Mouse (Mus musculus): Measurements from ENCODE around the gene Kcnk4. TPM values are rescaled to one million over a fixed set of nuclear protein-coding genes. Genes with fewer than 3 reads are reported as not detected.

Kcnk4 gene
- not detected in 2 replicates for polyA plus RNA-seq (2016; fragmentation: Nextera tagmentation; extraction: Ambion mirVana)

DNA sequence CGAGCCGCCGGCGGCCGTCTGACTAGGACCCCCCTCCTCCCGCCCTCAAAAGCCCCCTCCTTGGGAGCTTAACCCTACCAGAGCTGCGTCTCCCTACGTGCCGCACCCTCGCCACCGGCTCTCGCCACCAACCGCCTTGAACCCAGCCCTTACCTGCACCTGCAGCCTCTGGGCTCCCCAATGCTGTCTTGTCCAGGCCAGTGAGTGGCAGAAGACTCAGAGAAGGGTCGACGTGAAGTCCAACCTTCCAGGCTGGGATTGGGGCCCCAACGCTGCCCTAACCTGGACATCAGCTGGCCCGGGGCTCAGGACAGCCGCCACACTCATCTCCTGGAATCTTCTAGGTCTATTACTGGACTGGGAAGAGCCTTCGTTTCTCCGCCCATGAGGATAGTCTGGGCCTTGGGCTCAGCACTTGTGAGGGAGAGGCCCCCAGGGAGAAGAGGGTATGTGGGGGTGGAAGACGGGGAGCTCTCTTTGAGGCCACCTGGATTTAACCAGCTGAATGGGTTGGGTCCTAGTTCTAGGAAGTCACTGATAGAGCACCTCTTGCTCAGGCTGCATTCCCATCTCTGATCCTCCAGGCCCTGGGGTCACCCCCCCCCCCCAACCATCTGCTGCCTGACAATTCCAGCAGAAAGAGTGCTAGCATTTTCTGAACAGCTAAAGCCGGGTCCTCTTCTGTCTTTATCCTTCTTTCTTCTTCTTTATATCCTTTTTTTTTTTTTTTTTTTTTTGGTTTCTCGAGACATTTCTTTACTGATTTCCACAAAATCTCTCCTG, at the start of gene Kcnk4:
Gene Kcnk4 (minus strand): TSS at position 321 of the 783 bp plus-strand sequence.
- Histone ChIP-seq H3K4me1 (replicated peaks) (peaks cover 26% of the 10 kb centered on the region), H3K27me3 (ENCODE audit: insufficient read depth, poor library complexity, severe bottlenecking) (peaks cover 89% of the 10 kb centered on the region), H3K9me3 (no peaks in the 10 kb centered on the region), H3K36me3 (0 out of 2 replicates have a peak, but pooled peaks cover 2% of the 10 kb centered on the region), H3K4me3 (peak within 1 kb of the TSS; percentile 45), H3K27ac (peak within 1 kb of the TSS; percentile 13; the same call in 1 of the 2 replicates)
- WGBS, result 10% methylated on average over 23 of the region's 23 CpGs
- DNase-seq (ENCODE audit: low spot score), result no peak

DNA sequence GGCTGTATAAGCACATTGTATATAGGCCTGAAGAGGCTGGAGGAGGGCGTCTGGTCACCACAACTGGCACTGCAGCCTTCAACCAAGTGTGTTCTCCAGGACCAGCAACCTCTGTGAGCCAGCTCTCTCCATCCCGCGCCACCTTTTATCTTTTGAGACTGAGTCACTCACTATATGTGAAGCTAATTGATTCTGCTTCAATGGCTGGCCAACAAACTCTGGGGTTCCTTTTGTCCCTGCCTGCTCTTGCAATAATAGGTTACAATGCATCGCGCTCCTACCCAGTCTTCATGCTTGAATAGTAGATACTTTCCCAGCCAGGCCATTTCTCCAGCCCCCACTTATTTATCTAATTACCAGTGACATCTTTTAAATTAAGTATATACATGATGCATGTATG, 49.3 kb upstream of the Kcnk4 start:
- 52% methylated on average over 5 of the region's 5 CpGs for WGBS
- no peaks in the 10 kb centered on the region for H3K9me3 ChIP-seq
- no peaks in the 10 kb centered on the region for H3K27me3 ChIP-seq (ENCODE audit: insufficient read depth, poor library complexity, severe bottlenecking)
- no peak overlapping the region for H3K4me3 ChIP-seq
- no peak for DNase-seq (ENCODE audit: low spot score)
- peaks cover 42% of the 10 kb centered on the region for H3K36me3 ChIP-seq
- peaks cover 69% of the 10 kb centered on the region for H3K4me1 ChIP-seq (replicated peaks)
- no peak overlapping the region for H3K27ac ChIP-seq

DNA sequence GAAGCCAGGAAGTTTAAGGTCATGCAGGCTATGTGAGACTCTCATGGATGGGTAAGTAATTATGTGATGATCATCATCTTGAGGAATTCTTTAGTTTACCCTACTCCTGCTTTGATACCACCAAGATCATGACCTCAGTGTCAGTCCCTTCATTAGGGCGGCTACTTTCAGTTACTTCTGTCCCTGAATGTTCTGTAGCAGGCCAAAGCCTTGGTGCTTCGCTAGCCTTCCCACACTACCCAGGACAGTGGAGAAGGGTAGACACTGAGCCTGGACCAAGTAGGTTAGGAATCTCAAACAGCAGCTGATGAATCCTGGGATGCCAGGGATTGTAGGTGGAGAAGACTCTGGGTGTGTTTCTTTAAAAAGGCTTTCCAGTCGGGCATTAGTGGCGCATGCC, 47.1 kb upstream of the Kcnk4 start:
- Histone ChIP-seq H3K27ac (no peak overlapping the region), H3K4me3 (peak overlapping the region; percentile 73; the same call in 1 of the 2 replicates), H3K27me3 (ENCODE audit: insufficient read depth, poor library complexity, severe bottlenecking) (no peaks in the 10 kb centered on the region), H3K4me1 (replicated peaks) (peaks cover 70% of the 10 kb centered on the region), H3K36me3 (peaks cover 64% of the 10 kb centered on the region), H3K9me3 (no peaks in the 10 kb centered on the region)
- WGBS, result 91% methylated on average over 4 of the region's 4 CpGs
- no peak for DNase-seq (ENCODE audit: low spot score)

DNA sequence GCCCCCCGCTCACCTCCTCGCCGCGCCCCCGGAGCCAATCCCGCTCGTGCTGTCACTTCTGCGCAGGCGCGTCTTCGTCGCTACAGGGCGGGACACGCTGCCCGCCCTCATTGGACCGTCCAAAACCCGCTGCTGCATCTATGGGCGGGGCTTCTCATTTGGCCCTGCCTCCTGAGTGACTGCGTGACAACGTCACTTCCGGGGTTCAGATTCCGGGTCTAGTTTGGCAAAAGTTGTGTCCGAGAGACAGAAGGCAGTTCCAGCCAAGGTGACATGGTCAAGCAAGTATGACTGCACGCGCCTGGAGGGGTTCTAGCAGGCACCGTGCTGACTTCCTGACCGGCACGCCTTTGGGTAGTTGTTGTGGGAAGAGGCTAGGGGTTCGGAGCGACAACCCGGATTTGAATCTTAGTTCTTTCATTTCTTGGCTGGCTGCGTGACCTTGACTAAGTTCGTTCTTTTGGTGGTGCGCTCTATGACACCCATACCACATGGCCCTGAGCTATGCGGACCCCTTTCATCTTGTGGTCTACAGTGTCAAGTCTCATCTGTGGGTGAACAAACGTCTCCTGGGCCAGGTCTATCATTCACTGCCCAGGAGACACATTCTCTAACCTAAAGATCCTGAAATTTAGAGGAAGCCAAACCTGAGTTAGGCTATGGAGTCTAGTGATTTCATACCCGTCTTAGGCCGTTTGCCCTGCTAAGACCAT, 46.2 kb upstream of the Kcnk4 start, which contains the start of gene Fkbp2:
Gene Fkbp2 (minus strand): TSS at position 121 of the 713 bp plus-strand sequence.
- peaks cover 71% of the 10 kb centered on the region for H3K4me1 ChIP-seq (replicated peaks)
- peak within 1 kb of the TSS; percentile 98 for H3K27ac ChIP-seq
- no peaks in the 10 kb centered on the region for H3K27me3 ChIP-seq (ENCODE audit: insufficient read depth, poor library complexity, severe bottlenecking)
- H3K9me3 ChIP-seq, result no peaks in the 10 kb centered on the region
- peak; percentile 99 for DNase-seq (ENCODE audit: low spot score)
- WGBS, result 2% methylated on average over 38 of the region's 38 CpGs
- H3K36me3 ChIP-seq, result peaks cover 60% of the 10 kb centered on the region
- peak within 1 kb of the TSS; percentile 73 for H3K4me3 ChIP-seq

DNA sequence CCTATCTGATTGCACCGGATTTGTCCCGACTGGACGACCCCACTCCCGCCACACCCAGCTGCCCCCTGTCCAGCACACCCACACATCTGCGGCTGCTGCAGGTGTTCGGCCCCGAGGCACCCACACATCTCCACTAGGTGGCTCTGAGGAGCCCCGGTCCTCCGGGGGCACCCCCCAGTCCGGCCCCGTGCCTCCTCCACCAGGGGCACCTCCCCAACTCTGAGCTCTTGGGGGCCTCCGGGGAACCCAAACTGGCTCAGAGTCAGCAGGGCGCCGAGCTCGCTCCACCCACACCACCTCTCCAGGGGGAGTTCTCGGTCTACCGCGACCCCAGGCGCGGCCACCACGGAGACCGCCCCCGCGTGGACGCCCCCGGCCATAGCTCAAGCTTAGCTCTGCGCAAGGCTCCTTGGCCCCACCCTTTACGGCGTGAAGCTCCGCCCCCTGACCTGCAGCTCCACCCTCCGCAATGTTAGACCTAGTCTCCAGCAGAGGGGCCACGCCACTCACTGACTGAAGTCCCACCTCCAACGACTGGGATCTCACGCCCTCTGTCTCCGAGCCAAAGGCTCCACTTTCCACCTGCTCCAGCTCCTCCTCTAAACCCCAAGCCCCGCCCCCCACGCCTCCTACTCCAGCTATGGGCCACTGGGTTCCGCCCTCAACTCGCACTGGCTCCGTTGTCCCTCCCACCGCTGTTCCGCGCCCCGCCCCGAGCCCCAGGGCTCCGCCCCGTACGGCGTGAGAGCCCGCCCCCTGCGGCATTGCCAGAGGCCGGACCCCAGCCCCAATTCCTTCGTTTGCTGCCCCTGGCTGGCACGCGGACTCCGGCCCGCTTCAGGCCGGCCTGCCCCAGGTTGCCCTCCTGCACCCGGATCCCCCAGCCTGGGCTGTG, 45.4 kb upstream of the Kcnk4 start:
- under 1% methylated on average over 59 of the region's 59 CpGs for WGBS
- H3K27ac ChIP-seq, result peak overlapping the region; percentile 98
- peak overlapping the region; percentile 73 for H3K4me3 ChIP-seq
- peaks cover 52% of the 10 kb centered on the region for H3K36me3 ChIP-seq
- H3K27me3 ChIP-seq (ENCODE audit: insufficient read depth, poor library complexity, severe bottlenecking), result no peaks in the 10 kb centered on the region
- DNase-seq (ENCODE audit: low spot score), result peak; percentile 100
- H3K9me3 ChIP-seq, result no peaks in the 10 kb centered on the region
- H3K4me1 ChIP-seq (replicated peaks), result peaks cover 69% of the 10 kb centered on the region

DNA sequence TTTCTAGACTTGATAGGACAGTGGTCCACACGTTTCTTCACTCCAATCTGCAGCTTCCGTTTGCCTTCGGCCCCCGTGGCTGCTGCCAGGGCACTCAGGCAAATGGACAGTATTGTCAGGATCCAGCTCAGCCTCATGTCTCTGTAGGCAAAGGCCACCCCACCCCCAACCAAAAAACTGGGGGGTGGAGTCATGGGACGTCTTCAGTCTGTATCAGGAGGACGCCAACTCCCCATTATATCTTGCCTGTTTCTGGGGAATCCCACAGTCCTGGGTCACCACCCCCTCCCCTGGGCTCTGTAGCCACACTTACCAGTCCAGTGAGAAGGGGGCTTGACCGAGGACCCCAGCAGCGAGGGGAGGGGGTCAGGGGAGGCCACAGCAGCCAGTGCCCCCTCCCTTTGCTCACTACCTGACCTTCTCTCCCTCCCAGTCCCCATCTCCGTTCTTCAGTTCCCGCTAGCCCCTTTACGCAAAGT, 44.7 kb upstream of the Kcnk4 start:
- Histone ChIP-seq H3K9me3 (no peaks in the 10 kb centered on the region), H3K4me1 (replicated peaks) (peaks cover 69% of the 10 kb centered on the region), H3K27me3 (ENCODE audit: insufficient read depth, poor library complexity, severe bottlenecking) (no peaks in the 10 kb centered on the region), H3K27ac (peak overlapping the region; percentile 98), H3K36me3 (peaks cover 47% of the 10 kb centered on the region), H3K4me3 (peak overlapping the region; percentile 73)
- WGBS, result 13% methylated on average over 11 of the region's 11 CpGs
- peak; percentile 43 for DNase-seq (ENCODE audit: low spot score)

DNA sequence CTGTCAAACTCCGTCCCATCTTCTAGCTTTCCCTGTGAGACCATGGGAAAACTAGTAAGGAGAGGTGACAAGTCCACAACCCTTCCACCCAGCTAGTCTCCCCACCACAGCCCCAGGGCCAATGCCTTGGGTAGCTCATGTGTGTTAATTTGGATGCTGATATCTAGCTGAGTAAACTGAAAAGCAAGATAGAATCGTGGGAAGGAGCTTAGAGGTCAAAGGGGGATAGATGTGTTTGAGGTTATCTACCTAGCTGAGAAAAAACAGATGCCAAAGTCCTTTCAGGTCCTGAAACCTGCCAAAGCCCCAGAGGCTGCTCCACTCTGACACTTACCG, 44.3 kb upstream of the Kcnk4 start:
- 57% methylated on average over 3 of the region's 3 CpGs for WGBS
- Histone ChIP-seq H3K9me3 (no peaks in the 10 kb centered on the region), H3K27me3 (ENCODE audit: insufficient read depth, poor library complexity, severe bottlenecking) (no peaks in the 10 kb centered on the region; the same call in 1 of the 2 replicates), H3K36me3 (peaks cover 43% of the 10 kb centered on the region), H3K27ac (peak overlapping the region; percentile 98), H3K4me3 (peak overlapping the region; percentile 73), H3K4me1 (replicated peaks) (peaks cover 69% of the 10 kb centered on the region)
- no peak for DNase-seq (ENCODE audit: low spot score)

DNA sequence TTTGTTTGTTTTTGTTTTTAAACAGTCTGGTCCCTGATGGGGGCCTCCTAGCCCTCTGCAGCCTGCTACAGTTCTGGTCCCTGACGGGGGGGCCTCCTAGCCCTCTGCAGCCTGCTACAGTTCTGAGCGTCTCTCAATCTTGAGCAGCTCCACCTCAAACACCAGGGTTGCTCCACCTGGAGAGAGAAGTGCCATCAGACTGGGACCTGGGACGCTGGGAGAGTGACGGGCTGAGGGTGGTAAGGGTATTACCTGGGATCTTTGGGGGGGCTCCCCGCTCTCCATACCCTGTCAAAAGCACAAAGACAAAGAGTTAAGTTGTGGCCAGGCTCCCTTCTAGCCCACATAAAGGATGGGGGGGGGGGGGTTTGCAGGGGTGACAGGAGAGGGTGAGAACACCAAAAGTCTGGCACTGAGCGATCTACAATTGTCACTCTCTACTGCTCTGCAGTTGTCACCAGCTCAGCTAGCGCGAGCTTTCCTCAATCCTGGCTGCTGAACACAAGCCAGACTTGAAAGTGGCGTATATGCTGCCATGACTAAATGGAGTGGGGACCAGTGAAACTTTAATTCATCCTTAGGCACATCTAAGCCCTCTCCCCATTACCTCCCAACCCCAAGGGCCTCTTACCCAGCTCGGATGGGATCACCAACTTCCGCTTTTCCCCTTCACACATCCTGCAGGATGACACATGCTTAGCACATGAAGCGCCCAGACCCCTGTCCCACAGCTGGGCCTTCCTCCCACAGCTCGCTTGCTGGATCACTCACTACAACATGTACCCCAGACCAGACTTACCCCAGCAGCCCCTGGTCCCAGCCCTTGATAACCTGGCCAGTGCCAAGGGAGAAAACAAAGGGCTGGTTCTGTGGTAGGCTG, 43.7 kb upstream of the Kcnk4 start:
- Histone ChIP-seq H3K4me1 (replicated peaks) (peaks cover 70% of the 10 kb centered on the region), H3K27ac (peak overlapping the region; percentile 98), H3K36me3 (peaks cover 37% of the 10 kb centered on the region), H3K27me3 (ENCODE audit: insufficient read depth, poor library complexity, severe bottlenecking) (peaks cover 3% of the 10 kb centered on the region; the same call in 1 of the 2 replicates), H3K4me3 (peak overlapping the region; percentile 73), H3K9me3 (no peaks in the 10 kb centered on the region)
- WGBS, result 86% methylated on average over 13 of the region's 13 CpGs
- no peak for DNase-seq (ENCODE audit: low spot score)

DNA sequence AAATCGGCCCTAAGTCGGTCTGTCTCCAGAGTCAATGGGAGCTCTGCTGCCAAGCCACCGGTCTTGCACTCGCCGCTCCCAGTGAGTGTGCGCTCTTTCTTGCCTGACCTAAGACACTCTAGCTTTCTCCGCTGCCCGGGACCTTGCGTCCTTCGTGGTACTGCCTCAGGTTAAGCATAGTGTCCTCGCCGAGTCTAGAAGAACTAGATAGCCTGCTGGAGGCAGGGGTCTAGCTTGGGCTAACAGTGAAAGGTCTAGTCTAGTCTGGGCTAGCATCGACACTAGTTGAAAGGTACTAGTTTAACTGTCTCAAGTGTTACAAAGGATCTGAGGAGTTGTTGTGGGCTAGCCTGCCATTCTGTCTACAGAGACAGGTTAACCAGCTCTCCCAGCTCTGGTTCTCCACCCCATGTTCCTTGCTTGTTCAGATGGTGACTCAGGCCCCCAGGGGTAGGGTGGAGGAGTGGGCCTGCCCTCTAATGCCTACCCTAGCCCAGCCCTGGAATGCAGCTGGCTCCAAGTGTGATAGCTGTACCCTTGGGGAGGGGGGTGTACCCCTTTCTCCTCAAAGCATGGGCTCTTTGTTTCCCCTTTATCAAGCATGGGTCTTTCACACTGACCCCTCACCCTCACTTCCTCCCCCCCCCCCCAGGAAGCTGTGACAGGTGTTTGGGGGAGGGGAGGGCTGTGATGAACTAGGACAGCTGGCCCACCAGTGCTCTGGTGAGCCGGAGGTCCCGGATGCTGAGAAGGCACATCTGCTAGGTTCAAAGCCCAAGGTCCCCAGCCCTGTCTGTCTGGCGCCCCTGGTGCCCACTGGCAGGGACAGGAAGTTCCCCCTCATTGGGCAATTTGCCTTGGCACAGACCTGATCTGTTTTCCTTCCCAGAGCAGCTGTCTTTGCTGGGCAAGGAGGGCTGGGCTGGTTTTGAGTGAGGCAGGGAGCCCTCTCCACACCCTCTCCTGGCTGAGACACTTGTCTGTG, 41.5 kb upstream of the Kcnk4 start, which contains the start of gene Plcb3:
Gene Plcb3 (minus strand): TSS at position 934 of the 985 bp plus-strand sequence.
- peaks cover 23% of the 10 kb centered on the region for H3K27me3 ChIP-seq (ENCODE audit: insufficient read depth, poor library complexity, severe bottlenecking)
- WGBS, result under 1% methylated on average over 16 of the region's 16 CpGs
- peak within 1 kb of the TSS; percentile 98 for H3K27ac ChIP-seq

DNA sequence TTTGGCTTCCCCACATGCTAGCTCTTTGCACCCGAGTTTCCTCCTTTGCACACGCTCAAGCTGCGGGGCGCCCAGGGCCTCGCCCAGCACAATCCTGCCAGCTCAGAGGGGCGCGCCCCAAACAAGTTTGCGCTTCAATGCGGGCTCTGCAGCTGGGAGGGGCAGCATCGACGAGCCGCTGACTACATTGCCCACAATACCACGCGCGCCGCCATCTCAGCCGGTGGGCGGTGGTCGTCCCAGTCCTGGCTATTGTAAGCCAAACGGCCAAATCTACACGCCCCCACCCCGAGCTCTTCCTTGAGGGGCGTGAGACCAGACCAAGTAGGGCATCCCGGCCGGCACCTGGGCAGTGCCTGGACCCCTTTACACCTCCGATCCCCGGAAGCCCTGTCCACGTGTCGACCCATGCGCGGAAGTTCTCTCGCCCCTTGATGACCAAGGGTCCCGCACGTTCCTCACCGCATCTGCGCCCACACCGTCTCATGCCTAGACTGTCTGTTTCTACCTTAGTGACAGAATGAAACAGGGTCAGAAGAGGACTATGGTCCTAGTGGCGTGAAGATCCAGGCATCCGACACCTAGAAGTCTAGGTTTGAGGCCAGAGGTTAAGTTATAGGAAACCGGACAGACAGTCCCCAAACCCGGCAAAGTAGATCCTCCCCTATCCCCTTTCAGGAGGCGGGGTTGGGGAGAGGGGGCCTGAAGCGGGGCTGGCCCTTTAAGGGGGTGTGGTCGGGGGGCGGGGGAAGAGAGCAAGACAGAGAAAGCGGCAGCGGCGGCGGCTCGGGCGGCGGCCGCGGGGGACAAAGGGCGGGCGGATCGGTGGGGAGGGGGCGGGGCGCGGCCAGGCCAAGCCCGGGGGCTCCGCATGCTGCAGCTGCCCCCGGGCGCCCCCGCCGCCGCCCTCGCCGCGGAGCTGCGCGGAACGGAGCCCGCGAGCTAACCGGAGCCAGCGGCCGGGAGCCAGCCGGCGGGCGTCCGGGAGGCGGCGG, 40.2 kb upstream of the Kcnk4 start, which contains the start of gene Ppp1r14b:
Gene Ppp1r14b (plus strand): TSS at position 758 of the 995 bp plus-strand sequence.
- H3K36me3 ChIP-seq, result peaks cover 27% of the 10 kb centered on the region
- peak within 1 kb of the TSS; percentile 95 for H3K27ac ChIP-seq
- H3K4me1 ChIP-seq (replicated peaks), result peaks cover 84% of the 10 kb centered on the region
- no peaks in the 10 kb centered on the region for H3K9me3 ChIP-seq
- peak; percentile 91 for DNase-seq (ENCODE audit: low spot score)
- peak within 1 kb of the TSS; percentile 91 for H3K4me3 ChIP-seq
- peaks cover 36% of the 10 kb centered on the region for H3K27me3 ChIP-seq (ENCODE audit: insufficient read depth, poor library complexity, severe bottlenecking)
- under 1% methylated on average over 80 of the region's 84 CpGs for WGBS

More for the DNA sequence above, 41.5 kb upstream of the Kcnk4 start, which contains the start of gene Plcb3:
- peak within 1 kb of the TSS; percentile 91 for H3K4me3 ChIP-seq
- H3K4me1 ChIP-seq (replicated peaks), result peaks cover 81% of the 10 kb centered on the region
- H3K36me3 ChIP-seq, result peaks cover 27% of the 10 kb centered on the region
- DNase-seq (ENCODE audit: low spot score), result peak; percentile 82
- H3K9me3 ChIP-seq, result no peaks in the 10 kb centered on the region

Data from hindbrain, embryonic 10.5 days (tissue).